ENCODE assay signal across 8 mouse cellular contexts in the genomic region with DNA sequence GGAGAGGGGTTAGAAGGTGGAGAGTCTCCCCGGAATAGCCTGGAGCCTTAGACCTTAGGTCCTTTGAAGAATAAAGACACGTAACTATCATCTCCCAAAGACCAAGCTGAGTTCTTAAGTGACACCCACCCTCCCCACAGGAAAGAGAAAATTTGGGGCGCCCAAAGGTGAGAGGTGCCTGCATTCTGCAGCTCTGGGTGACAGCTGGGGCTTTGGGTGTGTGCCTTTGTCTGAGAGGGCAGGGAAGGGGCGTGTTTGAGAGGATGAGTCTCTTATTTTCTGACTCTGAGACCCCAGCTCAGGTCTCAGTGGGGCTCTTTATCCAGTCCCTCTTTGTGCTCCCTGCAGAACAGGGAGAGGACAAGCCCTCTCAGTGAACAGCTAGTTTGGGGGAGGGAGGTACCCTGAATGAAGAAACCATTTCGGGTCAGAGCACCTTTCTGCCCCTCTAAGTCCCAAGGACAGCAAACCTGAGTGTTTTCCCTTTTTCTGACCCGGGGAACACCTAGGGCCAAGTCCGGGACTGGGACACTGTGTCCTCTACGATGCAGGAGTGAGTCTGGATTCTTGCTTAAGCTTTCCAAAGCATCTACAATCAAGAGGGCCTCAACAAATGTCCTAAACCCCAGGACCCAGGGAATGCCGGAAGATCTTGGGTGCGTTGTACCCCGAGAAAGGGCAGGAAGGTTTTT. TPM values are rescaled to one million over a fixed set of nuclear protein-coding genes. Genes with fewer than 3 reads are reported as not detected.
DNase-seq lines count a peak whose midpoint lies in the region; ATAC-seq and TF ChIP-seq lines count a peak whose summit lies in the region.

No protein-coding gene starts in this region.

- H3K9ac ChIP-seq in heart, postnatal 0 days (replicated peaks; ENCODE audit: low read depth, low read length): peak overlapping the region; percentile 66
- peak overlapping the region; percentile 100 for H3K9ac ChIP-seq in midbrain, embryonic 13.5 days (replicated peaks)

- peak overlapping the region; percentile 61 for H3K4me3 ChIP-seq in erythroblast, embryonic 14.5 days (replicated peaks)
- H3K4me3 ChIP-seq in E14TG2a.4 (replicated peaks; ENCODE audit: low read length): peak overlapping the region; percentile 99
- peak overlapping the region; percentile 68 for H3K4me3 ChIP-seq in heart, postnatal 0 days (ENCODE audit: low read depth, low read length)
- H3K4me3 ChIP-seq in midbrain, embryonic 13.5 days (replicated peaks): peak overlapping the region; percentile 100

- TF ChIP-seq CTCF in E14TG2a.4 (conservative IDR thresholded peaks at IDR 0.05; ENCODE audit: low read length): no peak
- no peak for TF ChIP-seq CTCF in heart, postnatal 0 days (IDR thresholded peaks at IDR 0.05; ENCODE audit: low read depth)

- ATAC-seq in erythroblast, adult 5-6 weeks (replicated peaks; ENCODE audit: low FRiP score, poor library complexity, severe bottlenecking): no peak
- ATAC-seq in heart, postnatal 0 days (ENCODE audit: insufficient read depth, low read depth): no peak
- ATAC-seq in midbrain, embryonic 13.5 days: no peak

- 34% methylated on average over 11 of the region's 11 CpGs for WGBS in heart, postnatal 0 days
- 4% methylated on average over 11 of the region's 11 CpGs for WGBS in midbrain, embryonic 13.5 days

- no peak overlapping the region for H3K27ac ChIP-seq in heart, postnatal 0 days (ENCODE audit: low read depth)
- H3K27ac ChIP-seq in midbrain, embryonic 13.5 days: peak overlapping the region; percentile 99

- H3K4me2 ChIP-seq in heart, postnatal 0 days (ENCODE audit: low read depth, low read length): peak overlapping the region; percentile 88
- H3K4me2 ChIP-seq in midbrain, embryonic 13.5 days (replicated peaks): peak overlapping the region; percentile 99

- no peaks in the 10 kb centered on the region for H3K9me3 ChIP-seq in erythroblast, embryonic 14.5 days (ENCODE audit: control insufficient read depth, low read length)
- H3K9me3 ChIP-seq in E14TG2a.4 (ENCODE audit: low read length): no peaks in the 10 kb centered on the region
- no peaks in the 10 kb centered on the region for H3K9me3 ChIP-seq in heart, postnatal 0 days (replicated peaks; ENCODE audit: control insufficient read depth, low read length)
- H3K9me3 ChIP-seq in midbrain, embryonic 13.5 days: no peaks in the 10 kb centered on the region

- H3K4me1 ChIP-seq in erythroblast, embryonic 14.5 days (ENCODE audit: control insufficient read depth): peaks cover 13% of the 10 kb centered on the region
- H3K4me1 ChIP-seq in E14TG2a.4 (replicated peaks; ENCODE audit: low read depth, low read length): peaks cover 88% of the 10 kb centered on the region
- peaks cover 17% of the 10 kb centered on the region for H3K4me1 ChIP-seq in heart, postnatal 0 days (ENCODE audit: control insufficient read depth, insufficient read depth)
- peaks cover 61% of the 10 kb centered on the region for H3K4me1 ChIP-seq in midbrain, embryonic 13.5 days (replicated peaks)

- peaks cover 68% of the 10 kb centered on the region for H3K27me3 ChIP-seq in erythroblast, embryonic 14.5 days (ENCODE audit: control insufficient read depth)
- H3K27me3 ChIP-seq in E14TG2a.4 (ENCODE audit: insufficient read depth, low read length): peaks cover 20% of the 10 kb centered on the region
- no peaks in the 10 kb centered on the region for H3K27me3 ChIP-seq in heart, postnatal 0 days (ENCODE audit: control insufficient read depth, insufficient read depth, low read length)
- no peaks in the 10 kb centered on the region for H3K27me3 ChIP-seq in midbrain, embryonic 13.5 days

- DNase-seq in heart, postnatal 0 days (ENCODE audit: low spot score): no peak
- DNase-seq in ovary, postnatal 14 days (ENCODE audit: low spot score): no peak
- no peak for DNase-seq in adrenal gland, postnatal 4 days (ENCODE audit: low spot score in 2 of 2)
- no peak for DNase-seq in left cerebral cortex, adult 18-20 months (ENCODE audit: low spot score in 2 of 2)

- TF ChIP-seq EP300 in heart, postnatal 0 days (IDR thresholded peaks at IDR 0.05; ENCODE audit: low read depth): no peak

- H3K36me3 ChIP-seq in erythroblast, embryonic 14.5 days (ENCODE audit: control insufficient read depth): no peaks in the 10 kb centered on the region
- peaks cover 47% of the 10 kb centered on the region for H3K36me3 ChIP-seq in E14TG2a.4 (ENCODE audit: insufficient read depth, low read length)
- H3K36me3 ChIP-seq in heart, postnatal 0 days (replicated peaks; ENCODE audit: control insufficient read depth, insufficient read depth, low read length): no peaks in the 10 kb centered on the region
- peaks cover 41% of the 10 kb centered on the region for H3K36me3 ChIP-seq in midbrain, embryonic 13.5 days

RNA-seq across cellular contexts. Expression of a gene that starts 1.1 kb away (rescaled TPM):
- polyA plus RNA-seq in erythroblast, embryonic 14.5 days (2012): 0.05 and 0.06 TPM in 2 replicates
- 0.77 and 1.0 TPM in 2 replicates for total RNA-seq in erythroblast, adult 5-6 weeks (2015; ENCODE audit: low replicate concordance)
- 0.56 and 0.77 TPM in 2 replicates for total RNA-seq in erythroblast, adult 5-6 weeks (2017; ENCODE audit: low replicate concordance)
- total RNA-seq in heart, postnatal 0 days (2014; rRNA removed; ENCODE audit: low replicate concordance): 42.0 and 48.9 TPM in 2 replicates
- 14.9 and 17.4 TPM in 2 replicates for polyA plus RNA-seq in heart, postnatal 0 days (2015; fragmentation: Nextera tagmentation; extraction: Ambion mirVana)
- 238 and 300 TPM in 2 replicates for polyA plus RNA-seq in midbrain, embryonic 13.5 days (2015; fragmentation: Nextera tagmentation; extraction: Ambion mirVana)
- total RNA-seq in adrenal gland, postnatal 4 days (2021): 10 to 100 TPM; 60.4 to 60.6 TPM
- 10 to 100 TPM; 77.0 to 77.5 TPM for total RNA-seq in left cerebral cortex, adult 18-20 months (2021)

Comparison
In these comparisons a context has a peak if more than half of its experiments do, and no peak if none do; other contexts are left out.
1. RNA of a gene that starts 1.1 kb away (total RNA-seq): 77.0 to 77.5 TPM in left cerebral cortex, adult 18-20 months, 60.4 to 60.6 TPM in adrenal gland, postnatal 4 days and 42.0 to 48.9 TPM in heart, postnatal 0 days; 0.56 to 1.0 TPM in erythroblast, adult 5-6 weeks; every median in the first group is over 10 times any median in the second.
2. Peak in every context shown above with its lines, with median percentiles within 50 percentile points of each other: H3K4me3 ChIP-seq.